Mouse (Mus musculus) left cerebral cortex, adult 18-20 months (tissue): ENCODE data around the gene Mettl1. TPM values are rescaled to one million over a fixed set of nuclear protein-coding genes. Genes with fewer than 3 reads are reported as not detected.

ENCODE experiments used
- DNase-seq, 2 experiments: peaks; one replicate each; pipeline ENCODE4 v3.0.0; 2021 to 2022; ENCODE audit warnings: low spot score in 2 of 2, mixed read lengths in 1 of 2
- long read RNA-seq, 2 experiments: library from polyadenylated mRNA; stranded (forward); transcript quantifications; one replicate each; pipeline ENCODE4 v2.0.0; 2021
- total RNA-seq, 2 experiments: library from RNA; stranded (reverse); gene quantifications; 2 replicates each; pipeline ENCODE4 v1.2.3; 2021

Mettl1 gene
- total RNA-seq, result 1 to 10 TPM; 9.4 to 10.0 TPM
- long read RNA-seq, experiment 1, transcript Mettl1-201 (6 exons, 1,791 nt), result major isoform, 6 of 12 reads
- long read RNA-seq, experiment 1, partial matches to known transcripts, result 0 of 12 reads
- long read RNA-seq, experiment 1, other reads (novel, unspliced or antisense), result 5 of 12 reads
- long read RNA-seq, experiment 2, partial matches to known transcripts, result 0 of 7 reads
- long read RNA-seq, experiment 2, other reads (novel, unspliced or antisense), result 3 of 7 reads

DNA sequence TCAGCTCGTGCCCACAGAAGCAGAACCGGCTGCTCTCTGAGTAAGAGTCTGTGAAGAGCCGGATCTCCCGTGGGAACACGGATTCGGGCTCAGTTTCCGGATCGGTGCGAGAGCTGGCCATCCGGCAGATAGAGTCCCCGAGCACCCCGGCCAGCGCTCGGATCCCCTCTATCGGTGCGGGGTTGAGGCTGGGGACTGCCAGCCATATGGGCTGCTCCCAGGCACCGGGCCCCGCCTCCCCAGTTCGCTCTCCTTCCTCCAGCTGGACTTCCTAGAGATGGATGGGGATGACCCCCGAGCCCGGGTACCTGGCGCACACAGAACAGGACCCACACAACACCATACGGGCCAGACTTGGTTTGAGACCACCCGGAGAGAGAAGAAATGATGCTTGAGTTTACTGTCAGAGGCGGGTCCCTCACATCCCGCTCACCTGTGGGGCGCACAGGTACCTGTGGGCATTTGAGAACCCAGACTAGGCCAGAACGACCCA lies at the start of gene Mettl1, which contains the start of gene Eef1akmt3:
Mettl1 (plus strand) TSS at position 141 of the 493 bp plus-strand sequence.
Eef1akmt3 (minus strand) TSS at position 240 of the 493 bp plus-strand sequence.
- DNase-seq, result peak; percentile 24 to 53

DNA sequence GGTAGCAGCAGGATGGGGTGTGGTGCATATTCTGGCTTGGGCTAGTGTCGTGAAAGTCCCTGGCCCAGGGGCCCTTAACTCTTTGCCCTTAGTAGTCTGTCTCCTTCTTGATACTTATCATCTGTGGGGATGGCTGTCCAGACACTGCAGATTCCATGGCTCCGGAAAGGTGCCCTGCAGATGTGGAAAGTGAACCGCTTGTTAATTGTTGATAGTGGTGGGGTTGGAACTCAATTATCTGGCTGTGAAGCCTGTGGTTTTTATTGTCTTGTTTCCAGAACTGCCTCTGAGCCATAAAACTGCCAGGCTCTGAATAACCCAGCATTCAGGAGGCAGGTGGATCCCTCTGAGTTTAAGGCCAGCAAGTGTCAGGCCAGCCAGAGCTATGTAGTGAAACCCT lies 49.5 kb upstream of the Mettl1 start:
- DNase-seq, result no peak

DNA sequence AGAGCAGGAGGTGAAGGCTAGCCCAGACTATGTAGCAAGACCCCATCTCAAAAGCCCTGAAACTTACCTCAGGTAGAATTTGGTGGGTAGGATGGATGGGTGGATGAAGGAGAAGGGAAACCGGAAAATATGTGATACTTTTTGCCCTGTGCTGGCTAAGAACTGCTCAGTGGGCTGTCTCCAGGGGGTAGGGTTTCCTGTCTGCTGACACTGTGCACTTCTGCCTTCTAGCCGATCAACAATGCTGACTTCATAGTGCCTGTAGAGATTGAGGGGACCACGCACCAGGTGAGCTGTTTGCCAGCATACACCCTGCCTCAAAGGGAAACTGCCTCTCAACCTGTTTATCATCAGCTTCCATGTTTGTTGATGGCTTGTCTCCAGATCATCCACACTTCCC lies 47.6 kb upstream of the Mettl1 start:
- DNase-seq, result no peak

DNA sequence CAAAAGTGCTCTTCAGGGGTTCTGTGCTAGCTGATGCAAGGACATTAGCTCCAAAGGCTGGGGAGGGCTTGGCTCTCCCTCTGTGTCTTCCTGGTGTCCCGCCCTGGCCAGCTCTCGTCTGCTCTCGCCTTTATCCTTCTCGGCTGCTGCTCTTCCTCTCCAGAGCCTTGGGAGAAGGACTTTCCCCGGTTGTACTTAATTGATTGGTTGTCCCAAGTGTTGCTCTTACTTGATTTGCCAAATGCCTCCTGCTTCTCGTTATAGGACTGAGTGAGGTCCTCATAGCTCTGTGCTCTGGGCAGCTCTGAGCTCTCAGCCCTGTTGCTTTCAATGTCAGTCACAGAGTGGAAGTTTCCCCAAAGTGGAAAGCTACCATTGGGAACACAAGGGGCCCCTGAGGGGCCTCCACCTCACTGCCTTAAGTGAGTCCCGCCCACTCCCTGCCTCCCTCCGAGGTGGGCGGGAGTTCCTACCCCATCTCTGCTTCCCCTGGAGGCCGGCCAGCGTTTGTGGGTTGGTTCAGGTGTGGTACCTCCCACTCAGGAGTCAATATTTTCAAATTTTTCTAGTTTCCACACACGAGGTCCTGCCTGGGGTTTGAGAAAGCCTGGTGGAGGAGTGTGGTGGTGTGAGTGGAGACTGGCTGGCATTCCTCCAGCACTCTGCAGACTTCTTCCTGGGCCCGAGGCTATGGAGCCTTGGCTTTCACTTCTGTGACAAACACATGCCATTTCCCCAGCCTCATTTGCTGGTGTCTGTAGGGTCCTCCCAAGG lies 43.7 kb upstream of the Mettl1 start:
- peak in 1 of 2 experiments; percentile 27 for DNase-seq

DNA sequence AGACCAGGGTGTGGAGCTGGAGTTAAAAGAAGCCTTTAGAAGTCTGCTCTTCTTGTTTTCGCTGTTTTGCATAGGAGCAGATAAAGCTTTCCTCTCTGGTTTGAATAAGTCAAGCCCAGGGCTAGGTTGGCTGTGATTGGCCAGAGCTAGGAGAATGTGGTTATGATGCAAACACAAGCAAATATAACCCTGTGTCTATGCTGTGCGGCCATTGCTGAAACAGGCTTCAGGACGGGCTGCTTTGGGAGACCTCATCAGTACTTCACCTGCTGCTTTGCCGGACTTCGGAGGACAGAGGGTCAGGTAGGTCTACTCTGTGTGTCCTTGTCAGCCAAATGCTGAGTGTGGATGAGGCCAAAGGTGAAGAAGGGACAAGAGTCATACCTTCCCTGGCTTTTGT lies 40.7 kb upstream of the Mettl1 start, which contains the start of gene Avil:
Avil (plus strand) TSS at position 181 of the 400 bp plus-strand sequence.
- no peak for DNase-seq

DNA sequence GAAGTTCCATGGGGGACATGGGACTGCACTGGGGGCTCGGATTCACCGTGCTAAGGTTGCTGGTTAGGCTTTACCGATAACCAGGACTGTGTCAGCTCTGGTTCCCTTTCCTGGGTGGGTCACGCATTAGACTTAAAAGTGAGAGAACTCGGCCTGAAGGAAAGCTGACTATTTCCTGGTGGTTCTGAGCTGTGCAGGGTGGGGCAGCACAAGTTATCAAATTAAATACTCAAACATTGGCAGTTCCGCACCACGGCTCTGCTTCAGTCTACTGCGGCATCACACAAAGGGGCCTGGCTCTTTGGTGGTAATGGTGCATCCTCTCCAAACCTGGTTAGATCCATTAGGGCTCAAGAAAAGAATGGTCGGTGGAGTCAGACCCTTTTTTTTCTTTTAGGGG lies 39.9 kb upstream of the Mettl1 start:
- no peak for DNase-seq

DNA sequence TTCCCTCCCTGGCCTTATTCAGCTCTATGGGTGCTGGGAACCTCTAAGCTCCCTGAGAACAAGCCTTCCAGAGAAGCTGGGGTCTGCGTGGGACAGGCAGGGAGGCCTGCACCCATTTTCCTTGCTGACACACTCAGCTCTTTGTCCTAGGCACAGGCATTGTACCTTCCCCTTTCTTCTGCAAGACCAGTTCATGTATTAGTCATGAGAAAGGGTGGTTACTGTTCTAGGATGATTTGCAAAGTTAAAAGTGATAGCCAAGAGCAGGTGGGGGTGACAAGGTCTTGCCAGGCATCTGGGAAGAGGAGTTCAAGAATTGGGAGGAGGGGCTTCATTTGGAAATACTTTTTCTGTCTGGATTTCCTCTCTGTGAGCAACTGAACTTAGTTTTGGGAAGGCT lies 39.2 kb upstream of the Mettl1 start:
- no peak for DNase-seq

DNA sequence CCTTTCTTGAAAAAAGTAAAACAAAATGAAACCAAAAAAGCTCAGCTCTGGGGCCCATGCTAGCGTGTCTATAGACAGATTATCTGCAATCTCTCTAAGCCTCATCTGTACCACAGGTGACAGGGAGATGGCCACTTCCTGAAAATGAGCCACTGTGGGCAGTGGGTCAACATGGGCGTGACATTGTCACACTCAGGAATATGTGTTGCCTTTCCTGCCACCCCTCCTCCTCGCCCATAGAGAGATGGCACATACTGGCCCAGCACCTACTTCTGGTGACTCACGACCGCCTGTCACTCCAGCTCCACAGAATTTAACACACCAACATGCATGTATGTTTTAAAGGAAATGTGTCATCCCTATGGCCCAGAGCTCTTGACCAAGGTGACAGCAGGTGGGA lies 38.4 kb upstream of the Mettl1 start:
- no peak for DNase-seq

DNA sequence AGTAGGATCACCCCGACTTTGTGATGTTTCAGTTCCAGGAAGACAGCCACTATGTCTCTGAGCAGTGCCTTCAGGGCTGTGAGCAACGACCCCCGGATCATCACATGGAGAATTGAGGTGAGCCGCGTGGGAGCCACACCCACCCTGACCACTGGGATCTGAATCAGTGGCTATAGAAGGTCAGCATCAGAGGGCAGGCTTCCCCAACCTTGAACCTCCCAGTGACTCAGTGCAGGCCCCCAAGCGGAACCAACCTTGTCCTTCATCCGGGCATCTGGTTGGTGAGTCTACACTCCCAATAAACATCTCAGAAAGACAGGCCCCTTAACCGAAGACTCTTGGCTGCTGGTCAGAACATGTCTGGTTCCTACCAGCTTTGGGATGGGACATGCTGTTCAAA lies 37.9 kb upstream of the Mettl1 start:
- DNase-seq, result no peak

DNA sequence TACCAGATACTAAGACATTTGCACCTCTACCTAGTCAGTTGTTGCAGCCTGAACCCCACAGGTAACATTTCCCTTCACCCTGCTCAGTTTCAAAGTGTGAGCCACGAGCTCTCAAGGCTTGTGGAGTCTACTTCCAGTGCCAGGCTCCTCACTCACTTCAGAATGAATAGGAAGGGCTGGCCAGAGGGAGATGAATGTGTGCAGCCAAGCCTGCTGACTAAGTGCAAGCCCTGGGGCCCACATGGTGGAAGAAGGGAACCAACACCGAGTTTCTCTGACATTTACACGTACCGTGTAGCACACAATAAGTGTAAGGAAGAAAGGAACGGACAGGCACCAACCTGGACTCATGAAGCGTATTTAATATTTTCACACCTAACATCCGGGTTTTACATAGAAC lies 37.4 kb upstream of the Mettl1 start:
- no peak for DNase-seq

DNA sequence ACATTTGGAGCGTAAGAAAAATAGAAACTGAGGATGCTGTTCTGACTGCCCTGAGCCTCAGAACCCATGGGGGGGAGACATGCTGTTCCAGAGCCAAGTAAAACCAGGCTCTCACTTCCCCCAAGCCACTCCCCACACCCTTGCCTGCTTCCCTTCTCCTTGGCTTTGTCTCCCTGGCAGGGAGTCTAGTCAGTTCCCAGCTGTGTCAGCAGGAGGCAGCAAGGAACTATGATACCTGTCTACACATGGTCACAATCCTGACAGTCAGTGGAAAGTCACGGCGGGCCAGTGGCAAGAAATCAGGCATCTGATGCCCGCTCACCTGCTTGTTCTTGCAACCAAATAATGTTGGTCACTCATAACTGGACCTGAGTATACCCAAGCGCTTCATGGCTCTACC lies 24.7 kb upstream of the Mettl1 start:
- DNase-seq, result no peak

DNA sequence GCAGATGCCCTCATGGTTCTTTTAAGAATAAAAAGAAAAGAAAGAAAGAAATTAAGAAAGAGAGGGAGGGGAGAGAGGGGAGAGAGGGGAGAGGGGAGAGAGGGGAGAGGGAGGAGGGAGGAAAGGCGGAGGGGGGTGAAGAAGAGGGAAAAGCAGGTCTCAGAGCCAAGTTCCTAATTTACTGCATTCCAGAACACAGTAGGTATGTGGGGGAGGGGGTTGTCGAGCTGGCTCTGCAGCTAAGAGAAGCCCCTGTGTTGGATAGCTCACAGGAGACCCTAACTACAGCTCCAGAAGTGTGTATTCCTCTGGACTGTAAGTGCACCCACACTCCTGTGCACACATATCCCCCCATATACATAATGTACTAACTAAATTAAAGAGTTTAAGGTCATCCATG lies 24.1 kb upstream of the Mettl1 start:
- no peak for DNase-seq

DNA sequence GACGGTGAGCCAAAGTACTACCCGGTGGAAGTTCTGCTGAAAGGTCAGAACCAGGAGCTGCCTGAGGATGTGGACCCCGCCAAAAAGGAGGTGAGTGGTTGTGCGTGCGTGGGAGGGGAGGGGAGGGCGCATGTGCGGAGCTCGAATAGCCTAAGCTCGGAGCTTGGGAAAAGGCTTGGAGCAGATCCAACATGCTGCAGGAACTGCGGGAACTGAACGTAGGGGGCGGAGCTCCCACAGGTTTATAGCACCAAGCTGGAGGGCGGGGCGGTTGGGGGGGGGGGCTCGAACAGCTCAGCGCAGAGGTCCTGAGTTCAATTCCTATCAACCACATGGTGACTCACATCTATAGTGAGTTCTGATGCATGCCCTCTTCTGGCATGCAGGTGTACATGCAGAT lies 22.8 kb upstream of the Mettl1 start:
- no peak for DNase-seq

DNA sequence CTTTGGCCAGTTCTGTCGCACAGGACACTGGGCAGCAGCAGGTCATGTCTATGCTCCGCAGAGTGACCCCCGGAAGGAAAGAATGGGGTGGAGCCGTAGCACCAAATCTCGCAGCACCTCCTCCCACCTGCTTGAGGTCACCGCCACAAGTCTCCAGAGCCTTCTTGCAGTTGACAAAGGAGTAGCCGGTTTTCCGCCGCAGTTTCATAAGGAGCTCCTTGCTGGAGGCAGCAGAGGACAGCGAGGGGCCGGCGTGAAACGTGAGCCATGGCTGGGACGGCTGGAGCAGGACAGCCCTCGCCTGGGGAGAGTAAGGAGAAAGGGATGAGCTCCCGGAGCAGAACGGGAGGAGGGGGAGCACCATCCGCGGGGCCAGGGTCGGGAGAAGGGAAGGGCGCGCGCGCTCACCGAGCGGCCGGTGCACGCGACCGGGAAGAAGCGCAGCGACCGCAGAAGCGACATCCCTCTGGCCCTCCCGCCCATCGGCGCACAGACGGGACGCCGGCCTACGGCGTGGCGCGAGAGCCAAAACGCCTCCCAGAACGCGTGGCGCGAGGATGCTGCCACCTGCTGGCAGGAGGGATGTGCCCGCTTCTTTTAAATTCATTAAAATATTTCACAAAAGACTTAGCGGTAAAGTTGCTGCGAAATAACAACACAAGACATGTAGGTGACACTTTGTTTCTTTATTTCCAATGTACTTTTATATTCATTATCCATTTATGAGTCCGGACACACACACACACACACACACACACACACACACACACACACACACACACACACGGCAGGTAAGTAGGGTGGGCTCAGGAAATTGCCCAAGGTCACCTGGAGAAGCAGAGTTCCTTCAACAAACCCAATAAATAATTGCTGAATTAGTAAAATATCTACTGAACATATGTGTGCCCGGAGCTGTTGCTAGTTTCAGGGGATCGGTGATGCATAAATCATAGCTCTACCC lies 10.6 kb upstream of the Mettl1 start, which contains the start of gene Tsfm:
Tsfm (minus strand) TSS at position 505 of the 961 bp plus-strand sequence.
- DNase-seq, result peak; percentile 92 to 96

DNA sequence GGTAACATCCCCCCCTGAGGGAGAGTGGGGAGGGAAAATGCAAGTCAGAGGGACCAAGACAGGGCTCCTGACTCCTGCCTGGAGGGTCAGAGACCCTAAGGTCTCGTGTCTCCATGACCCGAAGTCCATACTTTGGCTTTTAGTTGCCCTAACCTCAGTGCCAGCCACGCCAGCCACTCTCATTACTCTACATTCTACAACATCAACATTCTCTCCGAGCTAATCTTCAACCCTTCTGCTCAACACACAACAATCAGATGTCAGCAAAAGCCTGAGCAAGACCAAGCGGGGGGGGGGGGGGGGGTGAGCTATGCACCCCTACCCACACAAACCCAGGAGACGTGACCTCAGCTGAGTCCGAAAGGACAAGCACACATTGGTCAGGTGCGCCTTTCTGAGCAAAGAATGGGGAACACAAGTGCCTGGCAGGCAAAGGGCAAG lies 7.9 kb upstream of the Mettl1 start:
- no peak for DNase-seq

DNA sequence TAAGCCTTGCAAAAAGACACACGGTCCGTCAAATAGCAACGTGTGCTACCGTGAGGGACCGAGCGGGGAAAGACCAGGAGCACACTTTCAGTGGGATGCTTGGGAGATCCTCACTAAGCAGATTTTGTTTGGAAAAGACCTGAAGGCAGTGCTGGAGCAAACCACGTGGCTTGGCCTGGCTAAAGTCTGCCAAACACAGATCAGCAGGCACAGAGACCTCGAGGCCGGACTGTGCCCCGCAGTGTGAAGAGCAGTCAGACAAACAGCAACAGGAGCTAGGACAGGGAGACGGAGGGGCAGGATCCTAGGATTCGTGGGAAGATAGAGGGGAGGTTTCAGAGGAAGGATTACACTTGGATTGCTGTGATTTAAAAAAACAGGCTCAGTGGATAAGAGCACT lies 4.9 kb upstream of the Mettl1 start:
- DNase-seq, result no peak

DNA sequence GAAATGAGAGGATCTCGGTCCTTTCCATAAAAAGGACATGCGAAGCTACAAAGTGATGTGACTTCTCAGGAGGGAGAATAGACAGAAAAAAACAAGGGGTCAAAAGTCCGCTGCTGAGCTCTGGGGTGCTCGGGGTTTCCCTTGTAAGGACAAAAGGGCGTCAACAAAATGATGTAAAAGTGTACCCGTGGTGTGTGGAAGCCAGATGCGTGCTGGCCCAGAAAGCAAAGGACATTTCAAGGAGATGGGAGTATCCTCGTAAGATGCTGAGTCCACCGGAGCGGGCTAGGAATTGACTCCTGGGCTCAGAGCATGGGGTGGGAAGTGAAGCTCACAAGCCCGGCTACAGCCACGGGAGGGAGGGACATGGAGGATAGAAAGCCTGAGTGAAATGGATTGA lies 3.6 kb upstream of the Mettl1 start:
- DNase-seq, result no peak

DNA sequence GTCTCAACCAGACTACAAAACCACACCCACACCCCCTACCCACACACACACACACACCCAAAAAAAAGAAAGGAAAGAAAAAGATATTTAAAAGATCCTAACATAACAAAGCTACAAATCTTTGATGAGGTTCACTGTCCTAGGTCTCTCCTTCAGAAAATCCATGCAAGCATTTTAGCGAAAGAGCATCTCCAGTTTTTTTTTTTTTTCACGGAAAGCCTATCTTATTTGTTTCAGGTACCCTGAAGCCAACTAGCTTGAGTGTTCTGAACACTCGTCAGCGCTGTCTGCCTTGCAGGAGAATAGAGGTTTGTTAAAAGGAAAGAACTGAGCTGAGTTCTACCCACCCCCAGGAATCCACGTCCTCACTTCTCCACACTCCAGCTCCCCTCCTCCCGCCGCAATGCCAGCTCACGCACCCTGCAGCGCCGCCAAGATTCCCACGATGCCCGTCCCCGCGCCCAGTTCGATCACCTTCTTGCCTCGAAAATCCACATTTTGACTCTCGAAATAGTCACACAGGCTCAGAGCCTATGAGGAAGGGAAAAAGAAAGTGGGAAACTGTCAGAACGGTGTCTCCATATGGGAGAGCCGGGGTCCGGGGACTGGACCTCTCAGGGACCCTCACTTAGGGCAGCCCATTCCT lies 522 bp upstream of the Mettl1 start:
- peak; percentile 52 to 72 for DNase-seq

DNA sequence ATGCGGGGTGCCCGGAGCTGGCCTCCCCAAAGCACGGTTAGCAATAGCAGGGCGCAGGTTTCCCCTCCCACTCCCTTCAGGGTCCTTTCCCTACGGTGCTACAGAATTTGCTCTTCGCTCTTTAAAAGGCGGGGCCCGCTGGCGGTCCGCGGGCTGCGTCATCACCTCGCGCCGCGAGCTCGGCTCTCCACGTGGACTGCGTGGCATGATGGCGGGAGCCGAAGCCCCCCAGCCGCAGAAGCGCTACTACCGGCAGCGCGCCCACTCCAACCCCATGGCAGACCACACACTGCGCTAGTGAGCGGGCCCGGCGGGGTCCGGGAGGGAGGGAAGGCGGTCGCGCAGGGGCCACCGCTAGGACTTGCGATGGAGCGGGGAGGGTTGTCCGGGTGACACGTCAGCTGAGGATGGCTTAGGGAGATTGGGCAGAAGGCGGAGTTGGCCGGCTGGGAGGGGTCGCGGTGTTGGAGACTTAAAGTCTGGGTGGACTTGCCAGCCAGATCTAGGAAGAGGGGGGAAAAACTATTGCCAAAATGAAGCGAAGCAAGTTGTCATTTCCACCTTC lies 642 bp downstream of the Mettl1 start:
- DNase-seq, result peak; percentile 87 to 92

DNA sequence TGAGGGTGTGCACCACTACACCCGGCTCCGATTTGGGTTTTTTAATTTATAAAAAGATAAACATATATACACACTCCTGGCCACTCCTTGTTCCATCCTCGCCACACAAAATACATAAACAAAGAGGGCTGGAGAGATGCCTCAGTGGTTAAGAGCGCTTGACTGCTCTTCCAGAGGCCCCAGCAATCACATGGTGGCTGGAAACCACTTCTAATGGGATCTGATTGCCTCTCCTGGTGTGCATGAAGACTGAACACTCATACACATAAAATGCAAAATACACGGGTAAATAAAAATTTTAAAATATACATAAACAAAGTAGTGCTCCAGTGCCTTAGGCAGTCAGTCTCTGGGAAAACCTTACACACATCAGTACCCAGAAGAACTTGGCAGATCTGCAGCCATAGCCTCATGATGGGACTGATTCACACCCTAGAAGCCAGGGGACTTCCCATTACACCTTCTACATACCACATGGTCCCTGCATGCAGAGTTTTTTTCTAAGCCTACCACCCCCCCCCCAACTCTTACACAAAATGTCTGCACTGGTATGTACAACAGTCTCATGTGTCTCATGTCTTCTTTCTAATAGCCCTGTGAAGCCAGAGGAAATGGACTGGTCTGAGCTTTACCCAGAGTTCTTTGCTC lies 1.4 kb downstream of the Mettl1 start:
- DNase-seq, result no peak
